Mouse (Mus musculus) cortical plate, adult 2 months (tissue): ENCODE measurements around the gene Pax4.

ENCODE experiments used
- CTCF ChIP-seq: fragments of 200-500 bp; IDR thresholded peaks from 2 replicates; pipeline ENCODE4 v1.5.1; 2011; ENCODE audit warnings: mild to moderate bottlenecking, control low read depth, low read length; ENCODE audit not compliant: insufficient read depth; ENCODE audit errors: extremely low read depth
- POLR2A ChIP-seq: fragments of 200-500 bp; IDR thresholded peaks from 2 replicates; pipeline ENCODE4 v1.6.1; 2011; ENCODE audit warnings: mild to moderate bottlenecking, low read length, control low read depth; ENCODE audit not compliant: insufficient read depth; ENCODE audit errors: extremely low read depth

DNA sequence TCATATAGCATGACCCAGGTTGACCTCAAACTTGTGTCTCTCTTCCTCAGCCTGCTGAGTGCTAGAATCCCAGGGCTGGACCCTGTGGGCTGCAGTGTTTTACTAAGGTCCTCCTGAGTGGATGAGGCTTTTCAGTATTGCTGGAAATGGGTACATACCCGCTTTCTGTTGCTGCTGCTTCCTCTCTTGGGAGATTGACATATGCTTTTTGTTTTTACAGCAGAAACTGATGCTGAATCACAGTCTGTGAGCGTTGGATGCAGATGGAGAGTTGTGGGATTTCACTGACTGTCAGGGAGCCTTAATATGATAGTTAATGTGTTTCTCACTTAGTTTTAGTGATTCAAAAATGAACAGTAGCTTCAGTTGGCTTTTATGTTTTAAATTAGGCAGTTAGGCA is 37.3 kb upstream of the Pax4 start:
- TF ChIP-seq CTCF (no peak), POLR2A (no peak)
